8 mouse cellular contexts compared by ENCODE assay signal in genomic region chr2:165287202-165287984, GRCm38 (mm10). TPM values are rescaled to one million over a fixed set of nuclear protein-coding genes. Genes with fewer than 3 reads are reported as not detected.
DNase-seq lines count a peak whose midpoint lies in the region; ATAC-seq and TF ChIP-seq lines count a peak whose summit lies in the region.

Slc35c2 (minus strand) TSS chr2:165287869.

- no peak for TF ChIP-seq CTCF in gastrocnemius, adult 2 months (IDR thresholded peaks at IDR 0.05)
- TF ChIP-seq CTCF in hindbrain, postnatal 0 days (IDR thresholded peaks at IDR 0.05; ENCODE audit: low read depth) = peak; percentile 60
- peak; percentile 31 for TF ChIP-seq CTCF in left cerebral cortex, adult 2 months (IDR thresholded peaks at IDR 0.05)

- H3K4me3 ChIP-seq in gastrocnemius, adult 2 months = peak within 1 kb of the TSS; percentile 89
- peak within 1 kb of the TSS; percentile 63 for H3K4me3 ChIP-seq in hindbrain, postnatal 0 days (ENCODE audit: low read length)
- H3K4me3 ChIP-seq in left cerebral cortex, adult 2 months = peak within 1 kb of the TSS; percentile 82

- no peaks in the 10 kb centered on the region for H3K27me3 ChIP-seq in hindbrain, postnatal 0 days (ENCODE audit: insufficient read depth, low read length)

- H3K36me3 ChIP-seq in hindbrain, postnatal 0 days (ENCODE audit: insufficient read depth, low read length) = peaks cover 18% of the 10 kb centered on the region

- DNase-seq in WW6 (ENCODE audit: low read depth, low spot score) = peak; percentile 82
- peak; percentile 78 to 95 for DNase-seq in cerebellum, postnatal 4 days (ENCODE audit: low spot score in 2 of 2)
- peak; percentile 94 for DNase-seq in gastrocnemius, adult 2 months
- peak; percentile 96 for DNase-seq in hindbrain, postnatal 0 days (ENCODE audit: low spot score)
- peak; percentile 92 to 95 for DNase-seq in left cerebral cortex, adult 2 months (ENCODE audit: extremely low spot score in 1 of 2, low spot score in 2 of 2)
- peak; percentile 95 to 96 for DNase-seq in right cerebral cortex, postnatal 10 days (ENCODE audit: low spot score in 2 of 2)
- DNase-seq in urinary bladder, postnatal 25 days (ENCODE audit: low spot score) = peak; percentile 94

- H3K4me2 ChIP-seq in hindbrain, postnatal 0 days (ENCODE audit: low read depth, low read length) = peak within 1 kb of the TSS; percentile 89

- peak within 1 kb of the TSS; percentile 87 for H3K27ac ChIP-seq in gastrocnemius, adult 2 months
- H3K27ac ChIP-seq in hindbrain, postnatal 0 days = peak within 1 kb of the TSS; percentile 92
- H3K27ac ChIP-seq in left cerebral cortex, adult 2 months = peak within 1 kb of the TSS; percentile 93

- ATAC-seq in hindbrain, postnatal 0 days = peak; percentile 85
- ATAC-seq in megakaryocyte, adult 5-6 weeks (ENCODE audit: poor library complexity, severe bottlenecking) = peak; percentile 67

- intact Hi-C loops in gastrocnemius, adult 2 months (cut with DNase I) = loop anchor here (2.0 kb wide), 1 partner anchor 39 kb away; the partner anchor contains the start of gene Elmo2
- intact Hi-C loops in left cerebral cortex, adult 2 months (cut with DNase I) = loop anchor here (5.0 kb wide), 1 partner anchor 320 kb away; no protein-coding TSS in a partner anchor

- H3K4me1 ChIP-seq in hindbrain, postnatal 0 days (ENCODE audit: insufficient read depth, low read length) = peaks cover 25% of the 10 kb centered on the region

- peak within 1 kb of the TSS; percentile 59 for H3K9ac ChIP-seq in hindbrain, postnatal 0 days (replicated peaks; ENCODE audit: low read length)

- WGBS in hindbrain, postnatal 0 days = 1% methylated on average over 49 of the region's 49 CpGs

- no peaks in the 10 kb centered on the region for H3K9me3 ChIP-seq in hindbrain, postnatal 0 days (ENCODE audit: low read length)

RNA-seq across cellular contexts. Expression of gene Slc35c2, which starts in this region (rescaled TPM):
- total RNA-seq in gastrocnemius, adult 2 months (2021) = 10 to 100 TPM; 19.6 to 20.6 TPM
- 97.1 and 120 TPM in 2 replicates for total RNA-seq in hindbrain, postnatal 0 days (2014; rRNA removed)
- 65.7 and 68.1 TPM in 2 replicates for polyA plus RNA-seq in hindbrain, postnatal 0 days (2015; fragmentation: Nextera tagmentation; extraction: Ambion mirVana)
- total RNA-seq in left cerebral cortex, adult 2 months (2021) = 10 to 100 TPM; 59.1 to 63.4 TPM
- 57.2 and 57.5 TPM in 2 replicates for total RNA-seq in megakaryocyte, adult 5-6 weeks (2015)
- total RNA-seq in megakaryocyte, adult 5-6 weeks (2017) = 52.8 and 71.8 TPM in 2 replicates

Comparison
In these comparisons a context has a peak if more than half of its experiments do, and no peak if none do; other contexts are left out.
1. Peak in every context shown above with its lines: DNase-seq, ATAC-seq, H3K4me3 ChIP-seq and H3K27ac ChIP-seq.